Mouse (Mus musculus) urinary bladder, postnatal 10 days (tissue): ENCODE results near the gene Emg1.

Experiments
- DNase-seq: peaks from one replicate; pipeline ENCODE4 v3.0.0; 2022; ENCODE audit warnings: low spot score

Emg1 gene

DNA sequence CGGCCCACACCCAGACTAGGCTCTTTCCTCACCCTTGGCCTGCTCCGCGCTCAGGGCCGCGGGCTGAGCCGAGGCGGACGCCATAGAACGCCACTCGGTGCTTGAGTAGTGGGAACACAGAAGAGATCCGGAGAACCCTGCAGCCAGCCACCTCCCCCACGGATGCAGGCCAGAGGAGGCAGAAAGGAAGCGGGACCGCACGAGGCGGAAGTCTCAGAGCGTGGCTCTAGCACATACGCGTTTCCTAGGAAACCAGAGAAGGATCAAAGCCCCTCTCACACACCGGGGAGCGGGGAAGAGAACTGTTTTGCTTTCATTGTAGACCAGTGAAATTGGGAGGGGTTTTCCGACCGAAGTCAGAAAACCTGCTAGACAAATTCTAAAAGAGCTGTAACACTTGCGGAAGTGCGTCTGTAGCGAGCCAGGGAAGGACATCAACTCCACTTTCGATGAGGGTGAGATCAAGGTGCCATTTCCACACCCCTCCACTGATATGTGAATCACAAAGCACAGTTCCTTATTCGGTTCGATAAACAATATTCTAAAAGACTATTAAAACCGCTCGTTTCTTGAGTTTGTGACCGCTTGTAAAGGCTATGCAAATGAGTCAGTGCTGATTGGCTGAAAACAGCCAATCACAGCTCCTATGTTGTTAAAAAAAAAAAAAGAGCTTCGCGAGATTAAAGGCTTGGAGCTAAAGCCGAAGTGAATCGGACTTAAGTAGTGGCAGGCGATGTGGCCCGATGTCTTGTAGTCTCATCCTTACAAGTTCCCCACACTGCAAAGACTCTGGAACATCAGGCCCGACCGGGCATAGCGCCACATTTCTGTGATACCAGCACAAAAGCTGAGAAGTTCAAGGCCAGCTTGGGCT lies 29.1 kb upstream of the Emg1 start, which contains the start of gene Grcc10:
TSS of gene Grcc10 (minus strand) at position 487 of the 874 bp plus-strand sequence.
- DNase-seq = no peak

DNA sequence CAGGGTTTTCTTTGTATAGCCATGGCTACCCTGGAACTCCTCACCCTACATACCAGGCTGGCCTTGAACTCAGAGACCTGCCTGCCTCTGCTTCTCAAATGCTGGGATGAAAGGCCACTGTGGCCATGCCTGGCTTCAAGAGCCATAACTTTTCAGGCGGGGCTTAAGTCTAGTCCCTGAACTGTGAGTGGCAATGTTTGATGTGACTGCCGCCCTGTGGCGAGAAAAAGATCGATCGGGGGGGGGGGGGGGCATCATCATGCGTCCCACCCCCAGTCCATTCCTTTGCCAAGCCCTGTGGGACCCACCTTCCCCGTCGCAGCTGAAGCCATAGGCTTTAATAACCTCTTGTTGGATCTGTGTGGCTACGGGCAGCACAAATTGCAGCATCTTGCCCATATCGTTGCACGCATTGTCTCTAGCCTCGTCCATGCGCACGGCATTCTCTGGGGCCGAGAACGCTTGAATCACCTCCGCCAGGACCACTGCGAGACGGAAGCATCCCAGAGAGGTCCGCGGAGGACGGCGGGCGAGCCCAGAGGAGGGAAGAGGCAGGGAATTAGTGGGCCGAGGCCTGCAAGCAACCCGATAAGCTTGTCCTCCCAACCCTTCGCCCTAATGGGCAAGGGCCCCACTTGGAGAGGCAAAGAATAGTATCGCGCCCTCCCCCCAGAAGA lies 28.4 kb upstream of the Emg1 start:
- DNase-seq = no peak

DNA sequence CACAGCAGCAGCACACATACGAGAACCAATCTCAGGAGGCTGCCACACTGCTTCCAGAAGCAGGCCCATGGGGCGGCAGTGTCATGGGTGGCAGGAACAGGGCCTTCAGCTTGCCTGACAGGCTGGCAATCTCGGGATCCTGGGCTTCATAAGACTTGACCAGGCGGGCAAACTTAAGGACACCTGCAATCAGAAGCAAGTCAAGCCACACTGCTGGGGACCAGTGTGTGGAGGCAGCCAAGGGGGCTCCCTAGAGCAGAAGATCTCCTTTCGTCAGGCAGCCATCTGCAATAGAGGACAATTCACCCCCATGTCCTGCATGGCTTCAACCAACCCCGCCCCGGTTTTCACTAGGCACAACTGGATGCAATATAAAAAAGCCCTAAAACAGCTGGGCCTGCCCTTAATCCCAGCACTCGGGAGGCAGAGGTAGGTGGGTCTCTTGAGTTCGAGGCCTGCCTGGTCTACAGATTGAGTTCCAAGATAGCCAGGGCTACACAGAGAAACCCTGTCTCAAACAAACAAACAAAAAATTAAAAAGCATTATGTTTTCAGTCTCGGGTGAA lies 27.3 kb upstream of the Emg1 start:
- no peak for DNase-seq

DNA sequence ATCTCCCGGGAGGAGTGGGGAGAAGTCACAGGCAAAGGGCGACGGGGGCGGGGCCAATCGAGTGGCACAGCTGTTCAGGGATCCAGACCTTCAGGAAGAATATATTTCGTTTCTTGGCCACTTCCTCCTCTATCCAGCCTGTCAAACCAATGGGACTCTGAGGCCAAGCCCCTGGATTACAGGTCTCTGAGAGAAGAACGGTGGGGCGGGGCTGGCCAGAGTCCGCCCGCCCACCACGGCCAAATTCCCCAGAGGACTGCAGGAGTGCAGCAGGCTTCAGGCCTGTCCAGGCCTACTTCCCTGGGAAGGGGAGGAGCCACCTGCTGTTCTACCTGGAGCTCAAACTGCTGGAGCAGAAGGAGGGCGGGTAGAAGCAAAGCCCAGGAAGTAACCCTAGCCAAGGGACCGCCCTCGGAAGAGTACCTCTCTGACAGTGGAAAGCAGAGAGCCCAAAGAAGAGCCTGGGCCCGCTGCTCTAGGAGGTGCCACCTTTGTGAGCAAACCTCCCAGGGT lies 26.6 kb upstream of the Emg1 start, which contains the start of gene Ptpn6:
TSS of gene Ptpn6 (minus strand) at position 204 of the 513 bp plus-strand sequence.
- no peak for DNase-seq

- DNase-seq = no peak
Measured at GRCm38 (mm10) chr6:124737040-124737439, 25.1 kb upstream of the Emg1 start.

DNA sequence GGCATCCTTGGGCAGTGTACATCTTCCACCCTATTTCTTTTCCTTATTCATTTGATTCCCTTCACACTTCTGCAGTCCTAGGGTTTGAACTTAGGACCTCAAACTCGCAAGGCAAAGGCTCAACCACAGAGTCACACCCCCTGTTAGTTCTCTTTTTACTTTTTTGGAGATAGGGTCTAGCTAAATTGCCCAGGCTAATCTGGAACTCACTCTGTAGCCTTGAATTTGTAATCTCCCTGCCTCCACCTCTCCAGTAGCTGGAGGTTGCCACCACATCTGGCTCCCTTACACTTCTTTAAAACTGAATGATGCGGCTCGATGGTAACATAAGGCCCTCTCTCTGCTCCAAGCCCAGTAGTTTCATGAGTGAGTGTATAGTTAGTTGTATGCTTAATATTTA lies 22.4 kb upstream of the Emg1 start:
- no peak for DNase-seq

- DNase-seq = no peak
Measured at GRCm38 (mm10) chr6:124732476-124733370, 20.7 kb upstream of the Emg1 start.

GRCm38 (mm10) chr6:124731038-124731437 lies 19.1 kb upstream of the Emg1 start:
- DNase-seq = no peak

DNA sequence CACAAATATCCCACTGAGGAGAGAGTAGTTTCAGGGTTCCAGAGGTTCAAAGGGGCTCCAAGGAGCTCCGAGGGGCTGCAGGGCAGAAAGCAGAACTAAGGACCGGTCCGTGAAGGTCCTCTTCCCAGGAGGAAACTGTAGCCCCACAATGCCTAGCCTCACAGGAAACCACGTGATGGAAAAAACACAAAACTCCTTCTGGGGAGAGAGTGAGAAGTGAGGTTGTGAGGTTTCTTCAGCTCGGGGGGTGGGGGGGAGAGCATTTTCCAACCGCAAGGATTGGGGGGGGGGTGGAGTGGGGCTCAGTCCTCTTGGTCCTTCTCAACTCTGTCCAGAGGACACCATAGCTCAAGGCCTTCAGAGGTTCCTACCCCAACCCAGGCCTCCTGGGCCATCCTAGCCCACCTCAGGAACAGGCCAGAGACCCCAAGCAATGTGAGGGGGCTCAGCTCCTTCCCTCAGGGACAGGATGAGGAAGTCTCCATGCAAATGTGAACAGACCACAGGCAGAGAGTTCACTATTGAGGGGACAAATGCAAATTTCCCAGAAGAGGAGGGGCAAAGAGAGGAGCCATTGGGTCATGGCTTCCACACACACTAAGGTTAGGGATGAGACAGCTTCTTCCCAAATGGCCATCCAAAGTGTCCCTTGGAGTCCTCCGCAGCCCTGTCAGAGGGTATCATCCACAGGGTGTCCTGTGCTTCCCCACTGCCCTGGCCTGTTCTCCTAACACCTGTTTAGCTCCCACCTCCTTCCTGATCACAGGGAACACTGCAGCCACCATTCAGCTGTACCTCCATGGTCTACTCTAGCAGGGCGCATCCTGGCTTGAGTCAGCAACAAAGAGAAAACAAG lies 18.1 kb upstream of the Emg1 start:
- no peak for DNase-seq

- no peak for DNase-seq
Measured at GRCm38 (mm10) chr6:124728621-124729020, 16.6 kb upstream of the Emg1 start.

DNA sequence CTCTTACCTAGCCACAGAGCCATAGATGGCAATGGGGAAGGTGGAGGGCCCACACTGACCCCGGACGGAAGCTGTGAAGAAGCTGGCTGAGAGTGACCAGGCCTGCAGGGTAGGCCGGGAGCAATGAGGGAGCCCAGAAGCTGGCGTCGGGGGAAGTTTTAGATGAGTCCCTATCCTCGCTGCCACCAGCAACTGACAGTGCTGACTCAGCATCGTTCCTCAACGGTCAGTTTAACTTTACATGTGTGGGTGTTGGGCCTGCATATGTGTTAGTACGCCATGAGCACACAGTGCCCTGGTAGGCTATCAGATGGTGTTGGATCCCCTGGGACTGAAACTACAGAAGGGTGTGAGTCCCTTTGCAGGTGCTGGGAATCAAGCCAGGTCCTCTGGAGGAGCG lies 12.5 kb upstream of the Emg1 start:
- no peak for DNase-seq

GRCm38 (mm10) chr6:124723541-124723940 lies 11.6 kb upstream of the Emg1 start:
- DNase-seq = no peak

GRCm38 (mm10) chr6:124722876-124723473 lies 11.0 kb upstream of the Emg1 start:
- no peak for DNase-seq

GRCm38 (mm10) chr6:124720904-124721303 lies 8.9 kb upstream of the Emg1 start:
- DNase-seq = no peak

DNA sequence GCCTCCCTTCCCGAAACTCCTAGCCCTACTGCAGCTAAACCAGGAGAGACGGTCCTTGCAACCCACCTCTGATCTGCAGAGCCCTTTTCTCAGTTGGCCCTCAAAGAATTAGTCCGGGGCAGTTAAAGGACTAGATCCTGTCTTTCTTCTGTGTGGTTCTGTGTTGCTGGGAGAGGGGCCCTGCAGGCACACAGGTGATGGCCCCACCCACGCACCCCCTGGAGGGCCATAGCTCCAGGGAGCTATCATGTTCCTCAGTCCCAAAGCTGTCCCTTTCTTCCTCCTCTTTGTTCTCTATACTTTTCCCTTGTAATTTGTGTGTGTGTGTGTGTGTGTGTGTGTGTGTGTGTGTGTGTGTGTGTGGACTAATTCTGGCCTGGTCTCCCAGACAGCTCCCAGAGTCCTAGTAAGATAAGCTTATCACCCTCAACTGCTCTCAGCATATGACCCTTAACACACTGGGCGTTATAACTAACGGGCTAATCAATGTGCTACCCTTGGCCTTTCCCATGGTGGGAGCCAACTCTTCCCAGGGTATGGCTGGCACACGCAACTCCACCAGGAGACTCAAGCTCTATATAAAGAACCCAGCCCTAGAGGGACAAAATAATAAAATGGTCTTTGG lies 7.5 kb upstream of the Emg1 start:
- no peak for DNase-seq

- no peak for DNase-seq
Measured at GRCm38 (mm10) chr6:124718703-124719102, 6.7 kb upstream of the Emg1 start.

DNA sequence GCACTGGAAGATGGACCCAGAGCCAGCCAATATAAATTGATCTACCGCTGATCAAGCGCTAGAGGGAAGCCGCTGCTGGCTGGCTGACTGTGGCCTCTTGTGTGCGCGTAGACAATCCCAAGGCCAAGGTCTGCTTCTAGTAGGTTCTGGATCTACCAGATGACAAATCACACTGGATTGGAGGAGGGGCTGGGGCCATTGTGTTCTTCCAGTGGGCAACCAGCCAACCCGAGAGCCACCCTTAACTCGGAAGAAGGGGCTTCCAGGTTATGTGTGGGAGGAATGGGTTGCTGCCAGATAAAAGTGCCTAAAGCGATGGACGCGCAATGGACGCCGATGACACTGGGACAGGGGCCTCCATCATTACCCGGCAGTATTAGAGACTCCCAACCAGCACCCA lies 6.0 kb upstream of the Emg1 start:
- DNase-seq = no peak

GRCm38 (mm10) chr6:124716864-124717490 lies 5.0 kb upstream of the Emg1 start:
- no peak for DNase-seq

- no peak for DNase-seq
Measured at GRCm38 (mm10) chr6:124712918-124713317, 940 bp upstream of the Emg1 start.
